Comparison of ENCODE assay signal across 19 mouse cellular contexts in the genomic region with DNA sequence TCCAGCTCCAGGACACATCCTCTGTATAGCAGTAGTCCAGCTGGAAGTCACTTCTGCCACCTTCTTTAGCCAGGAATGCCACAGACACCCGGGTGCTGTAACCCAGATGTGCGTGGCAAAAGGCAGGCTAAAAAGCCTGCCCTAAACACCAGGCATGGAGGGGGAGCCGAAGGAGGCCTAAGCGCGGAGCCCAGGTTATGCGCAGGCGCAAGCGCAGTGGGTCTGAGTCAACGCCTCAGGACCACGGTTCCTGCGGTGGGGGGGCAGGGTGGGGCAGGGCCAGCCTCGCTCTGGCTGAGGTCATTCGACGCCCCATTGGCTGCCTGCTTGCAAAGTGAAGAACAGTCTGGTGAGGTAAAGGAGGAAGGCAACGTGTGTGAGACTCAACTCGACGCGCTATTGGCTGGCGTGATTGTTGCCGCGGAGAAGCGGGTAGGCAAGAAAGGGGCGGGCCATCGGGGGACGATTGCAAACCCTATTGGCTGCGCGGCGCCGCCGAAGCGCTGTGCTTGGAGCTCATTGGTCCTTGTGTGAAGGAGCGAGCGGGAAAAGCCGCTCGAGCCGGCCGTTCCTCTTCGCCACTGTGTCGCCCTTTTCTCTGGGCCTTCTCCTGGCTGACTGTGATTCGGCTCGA. TPM values are rescaled to one million over a fixed set of nuclear protein-coding genes. Genes with fewer than 3 reads are reported as not detected.
DNase-seq lines count a peak whose midpoint lies in the region; ATAC-seq and TF ChIP-seq lines count a peak whose summit lies in the region.
"Had no signal": no experiment of that assay in that cellular context is flagged by ENCODE, and none has a peak within 500 bp of the region (broad histone marks: within the 10 kb centered on the region; RNA-seq: fewer than 3 reads in every experiment).

Lypd4 (minus strand) TSS at position 410 of the 634 bp plus-strand sequence.
Dmrtc2 (plus strand) TSS at position 526 of the 634 bp plus-strand sequence.

- H3K4me1 ChIP-seq in liver, embryonic 12.5 days = no peaks in the 10 kb centered on the region
- H3K4me1 ChIP-seq in liver, embryonic 11.5 days (replicated peaks; ENCODE audit: control insufficient read depth, insufficient read depth, low read length) = no peaks in the 10 kb centered on the region
- H3K4me1 ChIP-seq in hindbrain, embryonic 14.5 days (replicated peaks; ENCODE audit: control insufficient read depth, insufficient read depth, low read length) = no peaks in the 10 kb centered on the region
- no peaks in the 10 kb centered on the region for H3K4me1 ChIP-seq in neural tube, embryonic 14.5 days (ENCODE audit: control insufficient read depth, insufficient read depth, low read length)
- H3K4me1 ChIP-seq: embryonic facial prominence, embryonic 12.5 days; stomach, embryonic 15.5 days had no signal

- peak; percentile 30; the same call in 1 of the 2 replicates for ATAC-seq in liver, embryonic 12.5 days
- ATAC-seq in liver, embryonic 11.5 days (replicated peaks; ENCODE audit: low FRiP score) = no peak
- ATAC-seq in hindbrain, embryonic 14.5 days (ENCODE audit: low FRiP score) = peak; percentile 21; the same call in 1 of the 2 replicates
- ATAC-seq in neural tube, embryonic 14.5 days (ENCODE audit: low read depth) = 0 out of 2 replicates have a peak, but pooled peaks have one; percentile 34

- no peak for TF ChIP-seq POLR2A in brain, embryonic 14.5 days (IDR thresholded peaks at IDR 0.05; ENCODE audit: borderline replicate concordance, extremely low read depth, insufficient read depth, insufficient read length, poor library complexity, severe bottlenecking)

- no peak for TF ChIP-seq CTCF in brain, embryonic 14.5 days (IDR thresholded peaks at IDR 0.05; ENCODE audit: borderline replicate concordance, extremely low read depth, insufficient read depth, insufficient read length)

- DNase-seq in liver, embryonic 11.5 days (ENCODE audit: low spot score) = no peak
- DNase-seq in brain, embryonic 14.5 days (ENCODE audit: low read depth) = peak; percentile 51
- DNase-seq in hindbrain, embryonic 14.5 days (ENCODE audit: low spot score) = no peak
- no peak for DNase-seq in lung, postnatal 36 days
- DNase-seq in adrenal gland, postnatal 14 days = no peak
- no peak for DNase-seq in adrenal gland, adult 18-20 months (ENCODE audit: low spot score in 2 of 2)
- DNase-seq: cerebellum, adult 18-20 months; kidney, adult 8-10 months; lung, postnatal 10 days had no signal

- no peak within 1 kb of the TSS for H3K9ac ChIP-seq in liver, embryonic 12.5 days
- no peak within 1 kb of the TSS for H3K9ac ChIP-seq in liver, embryonic 11.5 days (ENCODE audit: low read depth, low read length)
- no peak within 1 kb of the TSS for H3K9ac ChIP-seq in hindbrain, embryonic 14.5 days
- no peak within 1 kb of the TSS for H3K9ac ChIP-seq in neural tube, embryonic 14.5 days (replicated peaks; ENCODE audit: low read depth, low read length)
- H3K9ac ChIP-seq: embryonic facial prominence, embryonic 12.5 days; stomach, embryonic 15.5 days had no signal

- H3K27me3 ChIP-seq in liver, embryonic 12.5 days (replicated peaks) = peaks cover 83% of the 10 kb centered on the region
- H3K27me3 ChIP-seq in liver, embryonic 11.5 days (replicated peaks; ENCODE audit: control insufficient read depth, insufficient read depth, low read length) = peaks cover 12% of the 10 kb centered on the region
- no peaks in the 10 kb centered on the region for H3K27me3 ChIP-seq in hindbrain, embryonic 14.5 days (ENCODE audit: control insufficient read depth, insufficient read depth, low read length)
- H3K27me3 ChIP-seq in neural tube, embryonic 14.5 days (ENCODE audit: control insufficient read depth, insufficient read depth, low read length) = no peaks in the 10 kb centered on the region

- H3K27ac ChIP-seq in liver, embryonic 12.5 days = no peak within 1 kb of the TSS
- no peak within 1 kb of the TSS for H3K27ac ChIP-seq in liver, embryonic 11.5 days (ENCODE audit: low read depth, low read length)
- no peak within 1 kb of the TSS for H3K27ac ChIP-seq in hindbrain, embryonic 14.5 days
- no peak within 1 kb of the TSS for H3K27ac ChIP-seq in neural tube, embryonic 14.5 days (ENCODE audit: low read depth, low read length)
- H3K27ac ChIP-seq: embryonic facial prominence, embryonic 12.5 days; stomach, embryonic 15.5 days had no signal

- no peaks in the 10 kb centered on the region for H3K9me3 ChIP-seq in liver, embryonic 12.5 days (replicated peaks)
- no peaks in the 10 kb centered on the region for H3K9me3 ChIP-seq in liver, embryonic 11.5 days (ENCODE audit: control insufficient read depth, low read length)
- no peaks in the 10 kb centered on the region for H3K9me3 ChIP-seq in hindbrain, embryonic 14.5 days (ENCODE audit: control insufficient read depth, low read length)
- no peaks in the 10 kb centered on the region for H3K9me3 ChIP-seq in neural tube, embryonic 14.5 days (ENCODE audit: control insufficient read depth, low read length)
- H3K9me3 ChIP-seq: stomach, embryonic 15.5 days had no signal

- no peak within 1 kb of the TSS for H3K4me3 ChIP-seq in liver, embryonic 12.5 days
- no peak within 1 kb of the TSS for H3K4me3 ChIP-seq in liver, embryonic 11.5 days (ENCODE audit: low read depth, low read length)
- H3K4me3 ChIP-seq in hindbrain, embryonic 14.5 days (replicated peaks; ENCODE audit: low read length) = no peak within 1 kb of the TSS
- H3K4me3 ChIP-seq in neural tube, embryonic 14.5 days (ENCODE audit: low read depth, low read length) = no peak within 1 kb of the TSS
- H3K4me3 ChIP-seq: embryonic facial prominence, embryonic 12.5 days; stomach, embryonic 15.5 days had no signal

- H3K36me3 ChIP-seq in liver, embryonic 12.5 days = no peaks in the 10 kb centered on the region
- no peaks in the 10 kb centered on the region for H3K36me3 ChIP-seq in liver, embryonic 11.5 days (ENCODE audit: control insufficient read depth, insufficient read depth, low read length)
- H3K36me3 ChIP-seq in hindbrain, embryonic 14.5 days (replicated peaks; ENCODE audit: control insufficient read depth, insufficient read depth) = no peaks in the 10 kb centered on the region
- H3K36me3 ChIP-seq in neural tube, embryonic 14.5 days (ENCODE audit: control insufficient read depth, insufficient read depth, low read length) = no peaks in the 10 kb centered on the region
- H3K36me3 ChIP-seq: embryonic facial prominence, embryonic 12.5 days; stomach, embryonic 15.5 days had no signal

- 44% methylated on average over 41 of the region's 41 CpGs for WGBS in liver, embryonic 12.5 days (ENCODE audit: insufficient replicate concordance)
- 39% methylated on average over 41 of the region's 41 CpGs for WGBS in liver, embryonic 11.5 days
- WGBS in hindbrain, embryonic 14.5 days = 51% methylated on average over 41 of the region's 41 CpGs
- 56% methylated on average over 41 of the region's 41 CpGs for WGBS in neural tube, embryonic 14.5 days

- H3K4me2 ChIP-seq in liver, embryonic 12.5 days = no peak within 1 kb of the TSS
- no peak within 1 kb of the TSS for H3K4me2 ChIP-seq in liver, embryonic 11.5 days
- 0 out of 2 replicates have a peak within 1 kb of the TSS, but pooled peaks have one; percentile 12 for H3K4me2 ChIP-seq in hindbrain, embryonic 14.5 days (replicated peaks)
- H3K4me2 ChIP-seq in neural tube, embryonic 14.5 days (ENCODE audit: low read depth, low read length) = no peak within 1 kb of the TSS
- H3K4me2 ChIP-seq: embryonic facial prominence, embryonic 12.5 days; stomach, embryonic 15.5 days had no signal

RNA-seq across cellular contexts. Expression of gene Lypd4, which starts in this region (rescaled TPM):
- not detected in 2 replicates for polyA plus RNA-seq in liver, embryonic 12.5 days (2016; fragmentation: Nextera tagmentation; extraction: Ambion mirVana)
- polyA plus RNA-seq in liver, embryonic 11.5 days (2014; fragmentation: Nextera tagmentation; extraction: Ambion mirVana) = not detected in 2 replicates
- polyA plus RNA-seq in brain, embryonic 14.5 days (2012; rRNA removed) = 0.08 TPM in 1 of 2 replicates, not detected in the other
- 0.27 TPM in 1 of 2 replicates, not detected in the other for polyA plus RNA-seq in hindbrain, embryonic 14.5 days (2014; fragmentation: Nextera tagmentation; extraction: Ambion mirVana)
- polyA plus RNA-seq in neural tube, embryonic 14.5 days (2014; fragmentation: Nextera tagmentation; extraction: Ambion mirVana) = not detected in 2 replicates
- not detected in 2 replicates for total RNA-seq in adrenal gland, postnatal 14 days (2021)
- total RNA-seq in adrenal gland, adult 18-20 months (2021) = not detected
- total RNA-seq: heart, adult 8-10 months; heart, postnatal 25 days; layer of hippocampus, adult 18-20 months; liver, adult 2 months; monocyte, adult 5-6 weeks had no signal
- polyA plus RNA-seq: embryonic facial prominence, embryonic 12.5 days; frontal cortex, adult 2 months; liver, adult 2 months; stomach, embryonic 15.5 days had no signal

RNA-seq across cellular contexts. Expression of gene Dmrtc2, which starts in this region (rescaled TPM):
- polyA plus RNA-seq in liver, embryonic 12.5 days (2016; fragmentation: Nextera tagmentation; extraction: Ambion mirVana) = not detected in 2 replicates
- not detected in 2 replicates for polyA plus RNA-seq in liver, embryonic 11.5 days (2014; fragmentation: Nextera tagmentation; extraction: Ambion mirVana)
- polyA plus RNA-seq in brain, embryonic 14.5 days (2012; rRNA removed) = 0.08 and 0.11 TPM in 2 replicates
- polyA plus RNA-seq in hindbrain, embryonic 14.5 days (2014; fragmentation: Nextera tagmentation; extraction: Ambion mirVana) = 0.16 and 0.17 TPM in 2 replicates
- polyA plus RNA-seq in neural tube, embryonic 14.5 days (2014; fragmentation: Nextera tagmentation; extraction: Ambion mirVana) = 0.22 TPM in 1 of 2 replicates, not detected in the other
- not detected in 2 replicates for total RNA-seq in adrenal gland, postnatal 14 days (2021)
- total RNA-seq in adrenal gland, adult 18-20 months (2021) = not detected
- total RNA-seq: heart, adult 8-10 months; heart, postnatal 25 days; layer of hippocampus, adult 18-20 months; liver, adult 2 months; monocyte, adult 5-6 weeks had no signal
- polyA plus RNA-seq: embryonic facial prominence, embryonic 12.5 days; frontal cortex, adult 2 months; liver, adult 2 months; stomach, embryonic 15.5 days had no signal

Comparison
In these comparisons a context has a peak if more than half of its experiments do, and no peak if none do; other contexts are left out.
1. Peak in ATAC-seq in liver, embryonic 12.5 days; RNA of the genes that start here not detected or under 1 TPM.
2. Peak in DNase-seq in brain, embryonic 14.5 days; RNA of the genes that start here not detected or under 1 TPM.
3. Peak in ATAC-seq and H3K4me2 ChIP-seq in hindbrain, embryonic 14.5 days; RNA of the genes that start here not detected or under 1 TPM.
4. Peak in ATAC-seq in neural tube, embryonic 14.5 days; RNA of the genes that start here not detected or under 1 TPM.